Mouse (Mus musculus) splenic B cell, adult 2 months (primary cell): ENCODE data around the gene Sema3g.

Experiments used
- DNase-seq: peaks from one replicate; pipeline ENCODE4 v3.0.0-alpha.2; 2011; ENCODE audit warnings: low read depth, low spot score
- H3K27me3 ChIP-seq: 2 replicates; pipeline ENCODE4 v1.6.1; 2012; ENCODE audit warnings: mild to moderate bottlenecking, low read length, moderate library complexity, mixed read lengths; ENCODE audit not compliant: control insufficient read depth, poor library complexity, insufficient read depth, severe bottlenecking
- H3K36me3 ChIP-seq: 2 replicates; pipeline ENCODE4 v1.6.1; 2012; ENCODE audit warnings: mild to moderate bottlenecking, low read length, moderate library complexity, mixed read lengths; ENCODE audit not compliant: control insufficient read depth, poor library complexity, insufficient read depth, severe bottlenecking

The Sema3g gene

DNA sequence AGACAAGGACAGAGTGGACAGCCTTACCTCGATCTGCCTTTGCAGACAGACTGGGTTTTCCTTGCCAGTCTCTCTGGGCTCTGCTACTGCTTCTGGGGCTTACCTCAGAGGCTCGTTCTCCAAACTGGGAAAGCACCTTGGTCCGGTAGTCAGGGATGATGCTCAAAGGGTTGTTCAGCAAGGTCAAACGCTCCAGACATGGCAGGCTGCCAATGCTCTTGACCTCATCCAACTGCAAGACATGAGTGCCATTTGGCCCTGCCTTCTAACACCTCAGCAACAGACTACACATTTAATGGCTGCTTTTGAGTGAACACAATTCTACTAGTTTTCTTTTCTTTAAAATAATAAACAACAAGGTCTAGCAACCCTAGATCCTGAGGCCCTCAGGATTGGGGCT is 31.0 kb upstream of the Sema3g start:
- H3K36me3 ChIP-seq, result peaks cover 25% of the 10 kb centered on the region
- no peaks in the 10 kb centered on the region for H3K27me3 ChIP-seq
- DNase-seq, result no peak

- H3K36me3 ChIP-seq, result peaks cover 25% of the 10 kb centered on the region
Measured at GRCm38 (mm10) chr14:31188771-31189181, 28.9 kb upstream of the Sema3g start.

GRCm38 (mm10) chr14:31189348-31189747 is 28.3 kb upstream of the Sema3g start:
- H3K27me3 ChIP-seq, result no peaks in the 10 kb centered on the region
- DNase-seq, result no peak
- peaks cover 23% of the 10 kb centered on the region for H3K36me3 ChIP-seq

More at GRCm38 (mm10) chr14:31188771-31189181, 28.9 kb upstream of the Sema3g start:
- no peaks in the 10 kb centered on the region for H3K27me3 ChIP-seq
- no peak for DNase-seq

GRCm38 (mm10) chr14:31191936-31192335 is 25.7 kb upstream of the Sema3g start:
- no peak for DNase-seq
- Histone ChIP-seq H3K27me3 (no peaks in the 10 kb centered on the region), H3K36me3 (peaks cover 18% of the 10 kb centered on the region)

- peaks cover 12% of the 10 kb centered on the region for H3K36me3 ChIP-seq
- H3K27me3 ChIP-seq, result no peaks in the 10 kb centered on the region
- DNase-seq, result no peak
Measured at GRCm38 (mm10) chr14:31193791-31194190, 23.9 kb upstream of the Sema3g start.

DNA sequence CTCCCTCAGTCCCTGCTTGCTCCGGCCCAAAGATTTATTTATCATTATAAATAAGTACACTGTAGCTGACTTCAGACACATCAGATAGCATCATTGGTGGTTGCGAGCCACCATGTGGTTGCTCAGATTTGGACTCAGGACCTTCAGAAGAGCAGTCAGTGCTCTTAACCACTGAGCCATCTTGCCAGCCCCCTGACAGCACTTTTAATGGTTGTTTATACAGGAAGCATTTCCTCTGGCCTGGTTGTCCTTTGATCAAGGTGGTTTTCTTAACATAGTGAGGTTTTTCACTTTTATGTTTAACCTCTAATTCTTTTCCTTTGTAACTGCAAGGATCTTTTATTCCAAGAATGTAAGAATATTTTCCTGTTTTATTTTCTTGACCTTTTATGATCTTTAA is 23.2 kb upstream of the Sema3g start:
- no peak for DNase-seq
- Histone ChIP-seq H3K36me3 (peaks cover 11% of the 10 kb centered on the region), H3K27me3 (no peaks in the 10 kb centered on the region)

- H3K36me3 ChIP-seq, result peaks cover 11% of the 10 kb centered on the region
- DNase-seq, result no peak
Measured at GRCm38 (mm10) chr14:31194891-31195513, 22.7 kb upstream of the Sema3g start.

DNA sequence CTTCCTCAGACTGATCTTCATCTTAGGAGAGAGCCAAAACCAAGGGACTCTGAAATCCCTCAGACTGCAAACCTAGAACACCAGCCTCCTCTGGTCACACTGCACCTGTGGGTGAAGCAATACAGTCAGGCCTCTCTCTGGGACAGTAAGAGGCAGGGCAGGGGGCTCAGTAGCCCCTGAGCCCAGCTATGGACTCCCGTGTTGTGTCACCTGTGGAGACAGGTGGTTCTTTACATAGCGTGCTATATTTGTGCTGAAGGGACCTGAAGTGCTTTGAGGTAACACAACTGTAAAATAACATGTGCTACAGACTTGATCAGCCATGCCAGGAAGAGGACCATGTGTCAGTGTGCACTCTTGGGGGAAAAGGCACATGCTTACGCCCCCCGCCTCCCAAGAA is 22.1 kb upstream of the Sema3g start:
- Histone ChIP-seq H3K36me3 (peaks cover 13% of the 10 kb centered on the region; the same call in 1 of the 2 replicates), H3K27me3 (no peaks in the 10 kb centered on the region)
- no peak for DNase-seq

More at GRCm38 (mm10) chr14:31194891-31195513, 22.7 kb upstream of the Sema3g start:
- H3K27me3 ChIP-seq, result no peaks in the 10 kb centered on the region

DNA sequence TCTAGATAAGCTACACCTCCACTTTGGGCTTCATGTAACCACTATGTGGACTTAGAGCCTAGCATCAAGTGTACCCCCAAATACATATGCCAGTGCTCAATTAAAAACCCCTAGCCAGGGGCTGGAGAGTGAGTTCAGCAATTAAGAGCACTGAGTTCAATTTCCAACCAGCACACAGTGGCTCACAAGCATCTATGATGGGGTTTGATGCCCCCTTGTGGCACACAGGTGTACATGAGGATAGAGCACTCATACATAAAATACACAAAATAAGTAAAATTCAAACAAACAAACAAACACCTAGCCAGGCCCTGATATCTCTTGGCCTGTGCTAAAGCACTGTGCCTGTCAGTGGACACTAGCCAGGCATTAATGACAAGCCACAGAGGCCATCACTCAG is 21.7 kb upstream of the Sema3g start:
- peak; percentile 62 for DNase-seq
- no peaks in the 10 kb centered on the region for H3K27me3 ChIP-seq
- H3K36me3 ChIP-seq, result peaks cover 9% of the 10 kb centered on the region; the same call in 1 of the 2 replicates

GRCm38 (mm10) chr14:31197547-31198516 is 19.8 kb upstream of the Sema3g start:
- Histone ChIP-seq H3K27me3 (no peaks in the 10 kb centered on the region), H3K36me3 (peaks cover 7% of the 10 kb centered on the region)
- DNase-seq, result no peak

GRCm38 (mm10) chr14:31199599-31199998 is 18.1 kb upstream of the Sema3g start:
- no peak for DNase-seq
- Histone ChIP-seq H3K27me3 (no peaks in the 10 kb centered on the region), H3K36me3 (peaks cover 14% of the 10 kb centered on the region)

DNA sequence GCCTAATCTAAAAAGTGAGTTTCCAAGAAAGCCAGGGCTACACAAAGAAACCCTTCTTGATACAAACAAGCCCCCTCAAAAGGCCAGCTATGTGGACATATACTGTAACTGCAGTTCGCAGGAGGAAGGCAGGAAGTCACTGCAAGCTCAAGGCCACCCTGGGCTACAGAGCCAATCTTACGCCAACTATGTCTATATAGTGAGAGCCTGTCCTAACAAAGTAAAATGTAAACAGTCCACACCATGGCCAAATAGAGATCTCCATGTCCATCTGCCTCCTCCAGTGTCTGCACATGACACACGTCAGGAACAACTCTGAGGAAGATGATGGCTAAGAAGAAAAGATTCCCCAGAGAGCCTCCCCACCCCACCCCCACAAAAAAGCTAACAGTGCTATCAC is 17.6 kb upstream of the Sema3g start:
- no peak for DNase-seq
- peaks cover 14% of the 10 kb centered on the region for H3K36me3 ChIP-seq

GRCm38 (mm10) chr14:31204844-31205243 is 12.8 kb upstream of the Sema3g start:
- no peak for DNase-seq
- Histone ChIP-seq H3K27me3 (no peaks in the 10 kb centered on the region), H3K36me3 (peaks cover 11% of the 10 kb centered on the region)

More for the DNA sequence above, 17.6 kb upstream of the Sema3g start:
- H3K27me3 ChIP-seq, result no peaks in the 10 kb centered on the region

DNA sequence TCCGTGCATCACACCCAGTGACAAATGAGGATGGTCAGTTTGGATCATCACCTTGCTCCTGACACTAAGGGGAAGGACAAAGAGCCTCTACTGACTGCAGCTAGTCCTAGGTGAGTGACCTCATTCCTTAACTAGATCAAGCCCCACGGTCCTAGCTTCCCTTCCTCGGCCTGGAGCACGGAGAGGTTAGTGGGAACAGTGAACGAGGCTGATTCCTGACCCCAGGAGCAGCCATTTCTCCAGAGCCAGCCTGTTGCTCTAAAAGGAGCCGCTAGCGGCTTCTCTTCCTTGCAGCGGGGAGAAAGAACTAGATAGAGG is 12.5 kb upstream of the Sema3g start:
- no peak for DNase-seq
- H3K27me3 ChIP-seq, result no peaks in the 10 kb centered on the region
- H3K36me3 ChIP-seq, result peaks cover 11% of the 10 kb centered on the region
